ENCODE assay signal across 8 mouse cellular contexts in genomic region chr12:112897522-112898212, GRCm38 (mm10). TPM values are rescaled to one million over a fixed set of nuclear protein-coding genes. Genes with fewer than 3 reads are reported as not detected.
A peak's percentile ranks its signal among the peaks of the same experiment; 100 is the strongest.
DNase-seq lines count a peak whose midpoint lies in the region; TF ChIP-seq lines count a peak whose summit lies in the region.

No protein-coding gene starts in this region.

- peaks cover 5% of the 10 kb centered on the region for H3K4me1 ChIP-seq in kidney, adult 2 months (ENCODE audit: control insufficient read depth, insufficient read depth, low read length)
- H3K4me1 ChIP-seq in small intestine, adult 2 months (ENCODE audit: control insufficient read depth, insufficient read depth, insufficient read length, low read length): no peaks in the 10 kb centered on the region

- H3K4me3 ChIP-seq in left cerebral cortex, adult 2 months: no peak overlapping the region
- H3K4me3 ChIP-seq in kidney, adult 2 months (ENCODE audit: insufficient read depth, low read depth, low read length): no peak overlapping the region
- H3K4me3 ChIP-seq in small intestine, adult 2 months (ENCODE audit: low read depth, low read length): no peak overlapping the region

- WGBS in kidney, adult 2 months: 12% methylated on average over 16 of the region's 16 CpGs
- 8% methylated on average over 16 of the region's 16 CpGs for WGBS in small intestine, adult 2 months

- no peaks in the 10 kb centered on the region for H3K27me3 ChIP-seq in kidney, adult 2 months (replicated peaks; ENCODE audit: control insufficient read depth, insufficient read depth, low read length)
- H3K27me3 ChIP-seq in small intestine, adult 2 months (ENCODE audit: control insufficient read depth, insufficient read depth, low read length): no peaks in the 10 kb centered on the region

- peak overlapping the region; percentile 33; the same call in 1 of the 2 replicates for H3K27ac ChIP-seq in left cerebral cortex, adult 2 months
- H3K27ac ChIP-seq in kidney, adult 2 months (ENCODE audit: insufficient read depth, low read depth, low read length): peak overlapping the region; percentile 85
- 0 out of 2 replicates have a peak overlapping the region, but pooled peaks have one; percentile 20 for H3K27ac ChIP-seq in small intestine, adult 2 months (ENCODE audit: insufficient read depth, low read depth, low read length)

- DNase-seq in left cerebral cortex, adult 2 months (ENCODE audit: extremely low spot score in 1 of 2, low spot score in 2 of 2): no peak
- no peak for DNase-seq in left cerebral cortex, postnatal 14 days (ENCODE audit: low spot score in 2 of 2)
- peak; percentile 69 to 83 for DNase-seq in heart, adult 9 months (ENCODE audit: low spot score in 2 of 2)
- DNase-seq in kidney, adult 2 months: peak; percentile 73
- peak; percentile 86 for DNase-seq in lung, postnatal 36 days
- no peak for DNase-seq in cerebellum, postnatal 25 days
- no peak for DNase-seq in thymus, postnatal 25 days

- intact Hi-C loops in left cerebral cortex, adult 2 months (cut with DNase I): no loop called here
- intact Hi-C loops in left cerebral cortex, postnatal 14 days (cut with DNase I): no loop called here

- TF ChIP-seq CTCF in left cerebral cortex, adult 2 months (IDR thresholded peaks at IDR 0.05): no peak
- no peak for TF ChIP-seq CTCF in kidney, adult 2 months (conservative IDR thresholded peaks at IDR 0.05; ENCODE audit: insufficient read depth, insufficient read length, low read depth, low read length)
- no peak for TF ChIP-seq CTCF in small intestine, adult 2 months (IDR thresholded peaks at IDR 0.05; ENCODE audit: extremely low read depth, insufficient read length, insufficient replicate concordance, low read depth, low read length)

- TF ChIP-seq POLR2A in kidney, adult 2 months (IDR thresholded peaks at IDR 0.05; ENCODE audit: low read depth, low read length): no peak
- no peak for TF ChIP-seq POLR2A in small intestine, adult 2 months (IDR thresholded peaks at IDR 0.05; ENCODE audit: low read depth, low read length)

- no peaks in the 10 kb centered on the region for H3K36me3 ChIP-seq in kidney, adult 2 months (ENCODE audit: control insufficient read depth, insufficient read depth, low read length)
- H3K36me3 ChIP-seq in small intestine, adult 2 months (ENCODE audit: control insufficient read depth, insufficient read depth, low read length): no peaks in the 10 kb centered on the region

RNA-seq across cellular contexts. Expression of gene Gpr132, which starts 29.6 kb away (rescaled TPM):
- under 1 TPM in 1 of 2 experiments, not detected in 1; 0.18 TPM for total RNA-seq in left cerebral cortex, adult 2 months (2021)
- not detected for total RNA-seq in left cerebral cortex, postnatal 14 days (2021)
- 1.7 and 4.6 TPM in 2 replicates for polyA plus RNA-seq in kidney, adult 2 months (2012; rRNA removed)
- 5.4 and 8.2 TPM in 2 replicates for polyA plus RNA-seq in small intestine, adult 2 months (2012; rRNA removed)

RNA-seq across cellular contexts. Expression of gene Jag2, which starts 31.9 kb away (rescaled TPM):
- 10 to 100 TPM; 57.9 to 62.2 TPM for total RNA-seq in left cerebral cortex, adult 2 months (2021)
- 10 to 100 TPM; 60.2 to 61.2 TPM for total RNA-seq in left cerebral cortex, postnatal 14 days (2021)
- 10.1 and 10.6 TPM in 2 replicates for polyA plus RNA-seq in kidney, adult 2 months (2012; rRNA removed)
- 6.2 and 9.1 TPM in 2 replicates for polyA plus RNA-seq in small intestine, adult 2 months (2012; rRNA removed)

RNA-seq across cellular contexts. Expression of gene Nudt14, which starts 44.3 kb away (rescaled TPM):
- total RNA-seq in left cerebral cortex, adult 2 months (2021): 10 to 100 TPM; 10.1 to 13.7 TPM
- 10 to 100 TPM in 1 of 2 experiments, 1 to 10 TPM in 1; 9.5 to 11.0 TPM for total RNA-seq in left cerebral cortex, postnatal 14 days (2021)
- 66.1 and 73.0 TPM in 2 replicates for polyA plus RNA-seq in kidney, adult 2 months (2012; rRNA removed)
- 40.8 and 42.4 TPM in 2 replicates for polyA plus RNA-seq in small intestine, adult 2 months (2012; rRNA removed)

Comparison
In these comparisons a context has a peak if more than half of its experiments do, and no peak if none do; other contexts are left out.
1. DNase-seq: peak in heart, adult 9 months (2 of 2), kidney, adult 2 months (single experiment) and lung, postnatal 36 days (single experiment); none in left cerebral cortex, adult 2 months (0 of 2), left cerebral cortex, postnatal 14 days (0 of 2), cerebellum, postnatal 25 days (0 of 2) and thymus, postnatal 25 days (single experiment).
2. H3K27ac ChIP-seq: peak in every context shown above with its lines; median percentile 85 in kidney, adult 2 months; 33 in left cerebral cortex, adult 2 months; 20 in small intestine, adult 2 months.